Mouse (Mus musculus) liver, postnatal 0 days (tissue): Measurements from ENCODE around the gene Vmn2r20. TPM values are rescaled to one million over a fixed set of nuclear protein-coding genes. Genes with fewer than 3 reads are reported as not detected.
A peak's percentile ranks its signal among the peaks of the same experiment; 100 is the strongest.
"Not testable (repeated sequence)": the region's sequence is repeated elsewhere in the genome, so short reads cannot be mapped to it uniquely, and the experiment has no call there.

Experiments used
- ATAC-seq: fragments of 200-750 bp; cut with Nextera tagmentation; 2 replicates; pipeline ENCODE4 v1.8.0; 2017; ENCODE audit warnings: mild to moderate bottlenecking, moderate library complexity
- DNase-seq: peaks from one replicate; pipeline ENCODE4 v3.0.0-alpha.2; 2016
- H3K27ac ChIP-seq: fragments of 300-500 bp; sonication (generic); 2 replicates; pipeline ENCODE4 v1.5.1; 2014; ENCODE audit warnings: antibody characterized with exemption, moderate library complexity, mild to moderate bottlenecking, low read depth
- H3K27me3 ChIP-seq: fragments of 300-500 bp; sonication (generic); 2 replicates; pipeline ENCODE4 v1.6.1; 2014; ENCODE audit warnings: low read length, control low read depth, mixed read lengths; ENCODE audit not compliant: insufficient read depth
- H3K36me3 ChIP-seq: fragments of 300-500 bp; sonication (generic); replicated peaks from 2 replicates; pipeline ENCODE4 v1.6.1; 2014; ENCODE audit warnings: mild to moderate bottlenecking, control low read depth, low read length, moderate library complexity, mixed read lengths; ENCODE audit not compliant: insufficient read depth
- H3K4me1 ChIP-seq: fragments of 300-500 bp; sonication (generic); 2 replicates; pipeline ENCODE4 v1.6.1; 2014; ENCODE audit warnings: antibody characterized with exemption, mild to moderate bottlenecking, control low read depth; ENCODE audit not compliant: insufficient read depth
- H3K4me2 ChIP-seq: fragments of 300-500 bp; sonication (generic); 2 replicates; pipeline ENCODE4 v1.6.1; 2014; ENCODE audit warnings: low read depth, mild to moderate bottlenecking, low read length, moderate library complexity, mixed read lengths
- H3K4me3 ChIP-seq: fragments of 300-500 bp; sonication (generic); 2 replicates; pipeline ENCODE4 v1.5.1; 2014; ENCODE audit warnings: low read depth, low read length
- H3K9ac ChIP-seq: fragments of 300-500 bp; sonication (generic); replicated peaks from 2 replicates; pipeline ENCODE4 v1.6.1; 2014; ENCODE audit warnings: mild to moderate bottlenecking, moderate library complexity
- H3K9me3 ChIP-seq: fragments of 300-500 bp; sonication (generic); 2 replicates; pipeline ENCODE4 v1.6.1; 2016; ENCODE audit warnings: mild to moderate bottlenecking, control low read depth, low read length, mixed read lengths
- CTCF ChIP-seq: sonication (generic); IDR thresholded peaks from 2 replicates; pipeline ENCODE4 v1.5.1; 2016; ENCODE audit warnings: antibody characterized with exemption, low read depth
- EP300 ChIP-seq: IDR thresholded peaks from 2 replicates; pipeline ENCODE4 v1.6.1; 2016; ENCODE audit warnings: antibody characterized with exemption, low read depth, mild to moderate bottlenecking
- WGBS: fragments of 180-500 bp; shearing (Covaris S2); extraction: QIAGEN DNeasy Blood & Tissue Kit; methylation state at CpG from one replicate; pipeline ENCODE4 v1.1.7; 2014; ENCODE audit not compliant: insufficient replicate concordance; 5-methylcytosine and 5-hydroxymethylcytosine counted together
- polyA plus RNA-seq: library from polyadenylated mRNA; unstranded; fragments of >200 nt; fragmentation: Nextera tagmentation; extraction: Ambion mirVana; gene quantifications from 2 replicates; pipeline ENCODE4 v1.2.1, GENCODE M21; 2015

Vmn2r20 gene
- not detected in 2 replicates for polyA plus RNA-seq

DNA sequence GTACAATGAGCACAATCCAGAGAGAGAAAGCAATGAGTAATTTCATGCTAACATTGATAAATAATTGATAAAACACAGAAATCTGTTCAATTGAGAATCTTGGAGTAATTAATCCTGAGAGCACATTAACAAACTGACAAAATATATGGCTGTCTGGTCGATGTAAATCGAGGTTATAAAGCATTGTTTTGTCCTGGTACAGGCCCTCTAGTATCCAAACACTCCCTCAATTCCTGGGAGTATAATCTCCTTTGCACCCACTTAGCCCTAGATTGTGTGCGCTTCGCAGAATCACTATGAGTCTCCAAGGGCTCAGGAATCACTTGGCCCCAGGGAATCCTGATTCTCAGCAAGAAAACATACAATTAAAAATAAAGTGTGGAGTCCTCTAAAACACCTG lies at the start of gene Vmn2r20:
Gene Vmn2r20 (minus strand): TSS at position 101 of the 400 bp plus-strand sequence.
- not testable (repeated sequence) for H3K9me3 ChIP-seq, ATAC-seq, H3K4me2 ChIP-seq, H3K4me3 ChIP-seq, H3K4me1 ChIP-seq, DNase-seq, H3K36me3 ChIP-seq, H3K9ac ChIP-seq, H3K27me3 ChIP-seq, H3K27ac ChIP-seq
- WGBS: no CpG with 5 or more reads among the region's 4 CpGs

DNA sequence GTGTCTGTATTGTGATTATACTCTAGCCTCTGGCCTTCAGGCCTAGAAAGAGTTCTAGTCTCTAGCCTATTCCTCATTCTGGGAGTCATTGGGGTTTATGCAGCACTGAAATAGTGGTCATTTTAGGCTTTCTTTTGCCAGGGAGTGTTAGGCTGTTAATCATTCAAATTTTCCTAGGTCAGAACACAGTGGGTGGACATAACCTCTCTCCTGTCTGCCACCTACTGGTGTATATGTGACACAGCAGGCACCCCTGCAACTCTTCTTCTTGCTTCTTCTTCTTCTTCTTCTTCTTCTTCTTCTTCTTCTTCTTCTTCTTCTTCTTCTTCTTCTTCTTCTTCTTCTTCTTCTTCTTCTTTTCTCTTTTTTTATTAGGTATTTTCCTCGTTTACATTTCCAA lies 6.5 kb upstream of the Vmn2r20 start:
- H3K4me3 ChIP-seq, H3K4me1 ChIP-seq, H3K4me2 ChIP-seq, H3K36me3 ChIP-seq, H3K9ac ChIP-seq, DNase-seq, H3K27ac ChIP-seq, H3K27me3 ChIP-seq, H3K9me3 ChIP-seq, ATAC-seq: not testable (repeated sequence)
- no CpG with 5 or more reads among the region's 1 CpGs for WGBS

DNA sequence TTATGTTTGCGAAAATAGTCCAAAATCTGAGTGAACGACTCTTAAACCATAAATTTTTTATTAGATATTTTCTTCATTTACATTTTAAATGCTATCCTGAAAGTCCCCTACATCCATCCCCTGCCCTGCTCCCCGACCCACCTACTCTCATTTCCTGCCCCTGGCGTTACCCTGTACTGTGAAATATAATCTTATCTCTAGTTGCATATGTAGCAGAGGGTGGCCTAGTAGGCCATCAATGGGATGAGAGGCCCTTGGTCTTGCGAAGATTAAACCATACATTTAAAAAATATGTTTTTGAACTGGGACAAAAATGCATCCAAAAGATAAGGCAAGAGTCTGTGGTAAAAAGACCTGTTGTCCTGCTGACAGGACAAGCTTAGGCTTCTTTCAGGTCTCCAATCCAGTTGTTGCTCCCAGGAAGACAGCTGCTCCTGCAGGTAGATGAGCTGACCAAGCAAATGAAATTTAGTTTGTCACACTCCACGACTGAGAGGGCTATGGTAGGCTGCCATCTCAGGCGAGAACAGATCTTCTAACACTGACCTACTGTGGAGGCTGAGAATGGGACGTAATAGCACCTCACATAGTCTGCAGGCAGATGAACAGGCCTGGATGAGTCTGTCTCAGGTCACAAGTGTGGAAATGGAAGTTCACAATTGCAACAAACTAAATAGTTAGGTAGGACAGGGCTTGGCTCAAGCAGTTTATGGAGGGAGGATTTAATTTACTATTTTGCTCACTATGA lies 10.8 kb downstream of the Vmn2r20 start:
- not testable (repeated sequence) for H3K27me3 ChIP-seq, H3K36me3 ChIP-seq, H3K9ac ChIP-seq, H3K4me3 ChIP-seq, DNase-seq, H3K9me3 ChIP-seq, H3K27ac ChIP-seq, H3K4me1 ChIP-seq, H3K4me2 ChIP-seq
- 0 out of 2 replicates have a peak, but pooled peaks have one; percentile 29 for ATAC-seq
- no CpG with 5 or more reads among the region's 8 CpGs for WGBS

DNA sequence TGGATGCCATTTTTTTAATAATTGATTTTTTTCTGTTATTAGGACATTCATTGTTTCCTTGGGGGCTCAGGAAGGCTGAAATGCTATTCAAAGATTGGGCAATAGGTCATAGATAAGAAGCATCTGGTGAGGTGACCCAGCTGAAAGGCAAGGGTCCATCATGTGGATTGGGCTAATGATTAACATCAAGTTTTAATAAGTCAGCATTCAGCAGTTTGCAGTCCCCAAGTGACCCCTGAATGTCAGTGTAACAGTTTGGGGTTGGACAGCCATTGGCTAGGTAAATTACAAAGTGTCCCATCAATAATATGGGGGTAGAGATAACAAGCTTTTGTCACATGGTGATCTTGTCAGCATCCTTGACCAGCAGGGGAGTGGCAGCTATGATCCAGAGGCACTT lies 29.1 kb downstream of the Vmn2r20 start:
- not testable (repeated sequence) for H3K4me2 ChIP-seq, H3K27ac ChIP-seq, H3K9me3 ChIP-seq, H3K4me1 ChIP-seq, H3K27me3 ChIP-seq, H3K4me3 ChIP-seq, DNase-seq, H3K36me3 ChIP-seq, ATAC-seq, H3K9ac ChIP-seq

DNA sequence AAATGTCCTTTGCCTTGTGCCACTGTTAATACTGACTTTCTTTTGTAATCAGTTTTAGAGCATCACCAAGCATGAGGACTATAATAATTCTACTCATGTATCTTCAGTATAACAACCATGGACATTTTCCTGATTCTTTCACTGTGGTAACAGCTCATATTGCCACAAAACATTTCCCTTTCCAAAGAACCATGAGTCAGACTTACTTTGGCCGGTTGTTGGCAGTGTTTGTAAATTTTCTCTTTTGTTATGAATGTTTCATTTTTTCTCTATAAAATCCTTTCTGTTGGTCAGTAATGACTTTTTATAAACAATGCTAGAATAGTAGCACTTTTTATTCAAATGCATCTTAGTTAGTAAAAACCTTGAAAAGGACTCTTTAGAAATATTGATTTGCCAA lies 71.8 kb downstream of the Vmn2r20 start:
- H3K9me3 ChIP-seq: no peaks in the 10 kb centered on the region
- no peaks in the 10 kb centered on the region for H3K36me3 ChIP-seq
- no peak overlapping the region for H3K9ac ChIP-seq
- H3K4me1 ChIP-seq: no peaks in the 10 kb centered on the region
- WGBS: 71% methylated on average over 1 of the region's 1 CpGs
- no peaks in the 10 kb centered on the region for H3K27me3 ChIP-seq
- ATAC-seq (no peak), DNase-seq (no peak)
- H3K4me2 ChIP-seq: no peak overlapping the region
- no peak overlapping the region for H3K27ac ChIP-seq
- no peak for TF ChIP-seq CTCF
- TF ChIP-seq EP300: no peak
- H3K4me3 ChIP-seq: no peak overlapping the region

DNA sequence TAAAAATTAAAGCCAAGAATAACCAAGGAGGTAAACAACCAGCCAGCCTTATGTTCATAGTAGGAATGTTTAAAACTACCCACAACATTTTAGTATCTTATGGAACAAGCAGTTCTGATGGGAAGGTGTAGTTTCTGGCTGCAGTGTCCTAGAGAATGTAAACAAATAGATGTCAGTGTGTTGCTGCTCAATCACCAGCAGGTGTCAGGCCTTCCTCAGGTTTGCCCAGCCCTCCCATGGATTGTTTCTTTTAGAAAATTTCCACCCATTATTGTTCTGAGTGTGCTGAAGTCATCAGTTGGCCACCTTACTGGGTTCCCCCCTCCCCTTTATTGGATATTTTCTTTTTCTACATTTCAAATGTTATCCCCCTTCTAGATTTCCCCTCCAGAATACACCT lies 77.8 kb downstream of the Vmn2r20 start:
- Histone ChIP-seq H3K36me3 (no peaks in the 10 kb centered on the region), H3K9me3 (no peaks in the 10 kb centered on the region), H3K4me3 (no peak overlapping the region), H3K9ac (no peak overlapping the region), H3K4me1 (no peaks in the 10 kb centered on the region), H3K27ac (no peak overlapping the region), H3K4me2 (no peak overlapping the region), H3K27me3 (no peaks in the 10 kb centered on the region)
- DNase-seq (peak; percentile 14), ATAC-seq (peak; percentile 51; the same call in 1 of the 2 replicates)
- TF ChIP-seq EP300 (no peak), CTCF (peak; percentile 60)

DNA sequence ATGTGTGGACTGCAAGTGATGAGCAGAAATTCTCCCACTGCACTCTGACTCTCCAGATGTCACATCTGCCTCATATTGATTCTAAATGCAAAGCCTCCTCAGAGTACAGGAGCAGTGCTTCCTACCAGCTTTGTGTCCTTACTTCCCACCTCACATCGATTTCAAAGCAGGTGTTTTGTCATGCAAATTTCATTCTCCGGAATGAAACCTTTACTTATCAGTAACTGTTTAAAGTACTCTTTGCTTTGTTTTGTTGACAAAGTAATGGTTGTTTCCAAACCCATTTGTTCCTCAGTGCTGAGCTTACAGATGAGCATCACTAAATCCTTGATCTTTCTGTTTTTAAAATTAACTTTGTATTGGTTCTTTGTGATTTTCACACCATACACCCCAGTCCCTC lies 85.4 kb downstream of the Vmn2r20 start:
- H3K9ac ChIP-seq: no peak overlapping the region
- ATAC-seq (no peak), DNase-seq (no peak)
- H3K27me3 ChIP-seq: no peaks in the 10 kb centered on the region
- H3K9me3 ChIP-seq: no peaks in the 10 kb centered on the region
- H3K4me2 ChIP-seq: no peak overlapping the region
- H3K27ac ChIP-seq: no peak overlapping the region
- no peaks in the 10 kb centered on the region for H3K4me1 ChIP-seq
- no peak overlapping the region for H3K4me3 ChIP-seq
- no peaks in the 10 kb centered on the region for H3K36me3 ChIP-seq
- no peak for TF ChIP-seq CTCF
- TF ChIP-seq EP300: no peak
- 40% methylated on average over 2 of the region's 2 CpGs for WGBS

Other genes starting within 250 kb of the Vmn2r20 start
- gene Clec4b2, start 245.2 kb downstream of the Vmn2r20 start, polyA plus RNA-seq: 0.21 and 0.45 TPM in 2 replicates
- 24.4 and 28.7 TPM in 2 replicates for gene Clec4n, start 188.3 kb downstream of the Vmn2r20 start, polyA plus RNA-seq
- 0.53 and 1.3 TPM in 2 replicates for gene Clec4d, start 156.0 kb downstream of the Vmn2r20 start, polyA plus RNA-seq
- gene Clec4e, start 128.2 kb downstream of the Vmn2r20 start, polyA plus RNA-seq: 0.92 and 1.2 TPM in 2 replicates
- not detected in 2 replicates for gene Vmn2r19, start 109.8 kb downstream of the Vmn2r20 start, polyA plus RNA-seq
- gene Vmn2r21, start 115.3 kb upstream of the Vmn2r20 start, polyA plus RNA-seq: not detected in 2 replicates
- not detected in 2 replicates for gene Vmn2r22, start 232.6 kb upstream of the Vmn2r20 start, polyA plus RNA-seq